Mouse (Mus musculus): ENCODE measurements around the gene Lmntd1. TPM values are rescaled to one million over a fixed set of nuclear protein-coding genes. Genes with fewer than 3 reads are reported as not detected.
A peak's percentile ranks its signal among the peaks of the same experiment; 100 is the strongest.

Lmntd1 gene
- polyA plus RNA-seq, 1 experiment from 2014 or later, result 1.6 TPM

GRCm38 (mm10) chr6:145545927-145546641 is 68.0 kb downstream of the Lmntd1 start:
- WGBS, result 33% methylated on average over 13 of the region's 13 CpGs
- Histone ChIP-seq H3K9me3 (ENCODE audit: low read length) (peaks cover 7% of the 10 kb centered on the region), H3K9ac (replicated peaks; ENCODE audit: low read length) (no peak overlapping the region), H3K4me2 (replicated peaks; ENCODE audit: low read depth, low read length) (no peak overlapping the region), H3K4me1 (ENCODE audit: insufficient read depth, low read length) (0 out of 2 replicates have a peak, but pooled peaks cover 6% of the 10 kb centered on the region), H3K4me3 (ENCODE audit: low read length) (no peak overlapping the region), H3K27me3 (ENCODE audit: insufficient read depth, low read length) (no peaks in the 10 kb centered on the region), H3K27ac (ENCODE audit: low read length) (no peak overlapping the region), H3K36me3 (ENCODE audit: insufficient read depth, low read length) (0 out of 2 replicates have a peak, but pooled peaks cover 2% of the 10 kb centered on the region)
- ATAC-seq (ENCODE audit: low FRiP score, low TSS enrichment), result peak; percentile 86; the same call in 1 of the 2 replicates

DNA sequence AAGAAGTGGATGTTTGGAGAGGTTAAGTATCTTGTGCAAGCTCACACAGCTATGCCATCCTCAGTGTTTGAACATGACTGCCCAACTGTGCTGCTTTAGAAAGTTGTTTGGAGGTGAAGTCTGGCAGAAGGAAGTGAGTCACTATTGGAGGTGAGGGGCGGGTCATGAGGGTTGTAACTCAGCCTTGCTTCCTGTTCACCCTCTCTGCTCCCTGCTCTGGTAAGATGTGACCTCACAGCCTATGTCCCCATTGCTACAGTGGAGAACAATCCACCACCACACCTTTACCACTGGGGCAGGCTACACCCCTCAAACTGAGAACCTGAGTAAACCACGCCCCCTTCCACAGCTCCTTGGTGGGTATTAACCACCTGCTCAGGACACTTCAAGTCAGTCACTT is 69.3 kb downstream of the Lmntd1 start:
- no peak overlapping the region for H3K27ac ChIP-seq (ENCODE audit: low read length)
- H3K4me1 ChIP-seq (ENCODE audit: insufficient read depth, low read length), result no peaks in the 10 kb centered on the region; the same call in 1 of the 2 replicates
- no peak overlapping the region for H3K4me3 ChIP-seq (ENCODE audit: low read length)
- H3K9me3 ChIP-seq (ENCODE audit: low read length), result peaks cover 7% of the 10 kb centered on the region
- H3K9ac ChIP-seq (replicated peaks; ENCODE audit: low read length), result no peak overlapping the region
- 0 out of 2 replicates have a peak, but pooled peaks cover 2% of the 10 kb centered on the region for H3K36me3 ChIP-seq (ENCODE audit: insufficient read depth, low read length)
- no peaks in the 10 kb centered on the region for H3K27me3 ChIP-seq (ENCODE audit: insufficient read depth, low read length)
- no peak for ATAC-seq (ENCODE audit: low FRiP score, low TSS enrichment)
- H3K4me2 ChIP-seq (replicated peaks; ENCODE audit: low read depth, low read length), result no peak overlapping the region
- 88% methylated on average over 2 of the region's 2 CpGs for WGBS

- Histone ChIP-seq H3K9me3 (ENCODE audit: low read length) (peaks cover 7% of the 10 kb centered on the region), H3K36me3 (ENCODE audit: insufficient read depth, low read length) (0 out of 2 replicates have a peak, but pooled peaks cover 2% of the 10 kb centered on the region), H3K4me1 (ENCODE audit: insufficient read depth, low read length) (peaks cover 5% of the 10 kb centered on the region), H3K4me3 (ENCODE audit: low read length) (no peak overlapping the region), H3K4me2 (replicated peaks; ENCODE audit: low read depth, low read length) (no peak overlapping the region), H3K27me3 (ENCODE audit: insufficient read depth, low read length) (no peaks in the 10 kb centered on the region), H3K27ac (ENCODE audit: low read length) (no peak overlapping the region), H3K9ac (replicated peaks; ENCODE audit: low read length) (no peak overlapping the region)
- no peak for ATAC-seq (ENCODE audit: low FRiP score, low TSS enrichment)
- WGBS, result 63% methylated on average over 12 of the region's 12 CpGs
These were observed 69.8 kb downstream of the Lmntd1 start for GRCm38 (mm10) chr6:145544304-145544703.

DNA sequence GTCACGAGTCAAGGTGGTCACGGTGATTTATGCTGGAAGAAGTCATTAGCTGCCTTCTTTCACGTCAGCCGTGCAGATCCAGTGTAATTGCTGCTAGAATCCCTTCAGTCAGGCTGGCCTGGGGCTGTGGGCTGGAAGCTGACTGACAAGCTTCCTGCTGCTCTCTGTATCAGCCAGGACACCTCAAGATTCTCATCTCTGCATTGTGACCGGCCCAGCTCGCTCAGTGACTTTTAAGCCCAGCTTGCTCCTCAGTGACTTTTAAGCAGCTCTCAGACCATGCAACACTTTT is 74.6 kb downstream of the Lmntd1 start:
- WGBS, result 22% methylated on average over 6 of the region's 6 CpGs
- Histone ChIP-seq H3K9me3 (ENCODE audit: low read length) (peaks cover 7% of the 10 kb centered on the region), H3K4me2 (replicated peaks; ENCODE audit: low read depth, low read length) (no peak overlapping the region), H3K27ac (ENCODE audit: low read length) (peak overlapping the region; percentile 47), H3K36me3 (ENCODE audit: insufficient read depth, low read length) (0 out of 2 replicates have a peak, but pooled peaks cover 2% of the 10 kb centered on the region), H3K4me1 (ENCODE audit: insufficient read depth, low read length) (peaks cover 11% of the 10 kb centered on the region), H3K27me3 (ENCODE audit: insufficient read depth, low read length) (no peaks in the 10 kb centered on the region), H3K9ac (replicated peaks; ENCODE audit: low read length) (no peak overlapping the region), H3K4me3 (ENCODE audit: low read length) (no peak overlapping the region)
- 0 out of 2 replicates have a peak, but pooled peaks have one; percentile 35 for ATAC-seq (ENCODE audit: low FRiP score, low TSS enrichment)

GRCm38 (mm10) chr6:145538787-145539567 is 75.1 kb downstream of the Lmntd1 start:
- Histone ChIP-seq H3K4me2 (replicated peaks; ENCODE audit: low read depth, low read length) (no peak overlapping the region), H3K9me3 (ENCODE audit: low read length) (peaks cover 7% of the 10 kb centered on the region), H3K4me1 (ENCODE audit: insufficient read depth, low read length) (peaks cover 11% of the 10 kb centered on the region), H3K27ac (ENCODE audit: low read length) (peak overlapping the region; percentile 52), H3K4me3 (ENCODE audit: low read length) (no peak overlapping the region), H3K9ac (replicated peaks; ENCODE audit: low read length) (no peak overlapping the region), H3K27me3 (ENCODE audit: insufficient read depth, low read length) (no peaks in the 10 kb centered on the region), H3K36me3 (ENCODE audit: insufficient read depth, low read length) (0 out of 2 replicates have a peak, but pooled peaks cover 2% of the 10 kb centered on the region)
- 42% methylated on average over 11 of the region's 11 CpGs for WGBS
- 0 out of 2 replicates have a peak, but pooled peaks have one; percentile 35 for ATAC-seq (ENCODE audit: low FRiP score, low TSS enrichment)

DNA sequence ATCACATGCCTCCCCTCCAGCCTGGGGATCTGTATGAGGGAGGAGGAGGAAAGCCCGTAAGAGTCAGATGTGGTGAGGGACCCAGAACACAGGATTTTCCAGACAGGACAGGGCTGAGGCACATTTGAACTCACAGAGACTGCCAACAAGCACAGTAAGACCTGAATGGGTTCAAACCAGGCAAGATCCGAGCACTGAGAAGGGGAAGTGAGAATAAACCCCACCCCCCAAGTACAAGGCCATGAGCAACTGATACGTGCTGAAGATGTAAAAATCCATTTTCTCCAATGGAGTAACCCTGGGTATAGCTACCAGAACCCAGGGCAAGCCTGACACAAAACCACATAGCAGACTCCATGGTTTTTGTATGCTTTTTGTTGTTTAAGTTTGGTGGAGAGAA is 83.7 kb downstream of the Lmntd1 start:
- H3K9me3 ChIP-seq (ENCODE audit: low read length), result no peaks in the 10 kb centered on the region
- no peak for ATAC-seq (ENCODE audit: low FRiP score, low TSS enrichment)
- H3K4me2 ChIP-seq (replicated peaks; ENCODE audit: low read depth, low read length), result no peak overlapping the region
- H3K4me3 ChIP-seq (ENCODE audit: low read length), result no peak overlapping the region
- no peaks in the 10 kb centered on the region for H3K36me3 ChIP-seq (ENCODE audit: insufficient read depth, low read length)
- H3K4me1 ChIP-seq (ENCODE audit: insufficient read depth, low read length), result no peaks in the 10 kb centered on the region
- no peaks in the 10 kb centered on the region for H3K27me3 ChIP-seq (ENCODE audit: insufficient read depth, low read length)
- no peak overlapping the region for H3K27ac ChIP-seq (ENCODE audit: low read length)
- 81% methylated on average over 3 of the region's 3 CpGs for WGBS
- no peak overlapping the region for H3K9ac ChIP-seq (replicated peaks; ENCODE audit: low read length)

- no peaks in the 10 kb centered on the region for H3K36me3 ChIP-seq (ENCODE audit: insufficient read depth, low read length)
- no peak overlapping the region for H3K9ac ChIP-seq (replicated peaks; ENCODE audit: low read length)
- no peak for ATAC-seq (ENCODE audit: low FRiP score, low TSS enrichment)
- no peaks in the 10 kb centered on the region for H3K4me1 ChIP-seq (ENCODE audit: insufficient read depth, low read length)
- H3K27ac ChIP-seq (ENCODE audit: low read length), result no peak overlapping the region
- H3K4me2 ChIP-seq (replicated peaks; ENCODE audit: low read depth, low read length), result no peak overlapping the region
- H3K27me3 ChIP-seq (ENCODE audit: insufficient read depth, low read length), result no peaks in the 10 kb centered on the region
- no peak overlapping the region for H3K4me3 ChIP-seq (ENCODE audit: low read length)
- peaks cover 4% of the 10 kb centered on the region; the same call in 1 of the 2 replicates for H3K9me3 ChIP-seq (ENCODE audit: low read length)
- 89% methylated on average over 9 of the region's 9 CpGs for WGBS
These were observed 90.8 kb downstream of the Lmntd1 start for GRCm38 (mm10) chr6:145523337-145523736.

- WGBS, result 86% methylated on average over 12 of the region's 12 CpGs
These were observed 91.5 kb downstream of the Lmntd1 start for GRCm38 (mm10) chr6:145522617-145523016.

GRCm38 (mm10) chr6:145517002-145517401 is 97.1 kb downstream of the Lmntd1 start:
- H3K27ac ChIP-seq (ENCODE audit: low read length), result no peak overlapping the region
- no peaks in the 10 kb centered on the region for H3K27me3 ChIP-seq (ENCODE audit: insufficient read depth, low read length)
- no peak overlapping the region for H3K9ac ChIP-seq (replicated peaks; ENCODE audit: low read length)
- H3K4me3 ChIP-seq (ENCODE audit: low read length), result no peak overlapping the region
- H3K36me3 ChIP-seq (ENCODE audit: insufficient read depth, low read length), result no peaks in the 10 kb centered on the region
- no peak overlapping the region for H3K4me2 ChIP-seq (replicated peaks; ENCODE audit: low read depth, low read length)
- peaks cover 4% of the 10 kb centered on the region; the same call in 1 of the 2 replicates for H3K9me3 ChIP-seq (ENCODE audit: low read length)
- 56% methylated on average over 10 of the region's 10 CpGs for WGBS
- peaks cover 19% of the 10 kb centered on the region for H3K4me1 ChIP-seq (ENCODE audit: insufficient read depth, low read length)
- ATAC-seq (ENCODE audit: low FRiP score, low TSS enrichment), result no peak

More at GRCm38 (mm10) chr6:145522617-145523016, 91.5 kb downstream of the Lmntd1 start:
- Histone ChIP-seq H3K27ac (ENCODE audit: low read length) (no peak overlapping the region), H3K4me1 (ENCODE audit: insufficient read depth, low read length) (no peaks in the 10 kb centered on the region), H3K36me3 (ENCODE audit: insufficient read depth, low read length) (no peaks in the 10 kb centered on the region), H3K27me3 (ENCODE audit: insufficient read depth, low read length) (no peaks in the 10 kb centered on the region), H3K4me2 (replicated peaks; ENCODE audit: low read depth, low read length) (no peak overlapping the region), H3K9ac (replicated peaks; ENCODE audit: low read length) (no peak overlapping the region), H3K4me3 (ENCODE audit: low read length) (no peak overlapping the region), H3K9me3 (ENCODE audit: low read length) (peaks cover 4% of the 10 kb centered on the region; the same call in 1 of the 2 replicates)
- no peak for ATAC-seq (ENCODE audit: low FRiP score, low TSS enrichment)

Measured in kidney, embryonic 16.5 days (tissue).